Mouse (Mus musculus): ENCODE data around the gene Ribc1.
A peak's percentile ranks its signal among the peaks of the same experiment; 100 is the strongest.

Ribc1 gene

DNA sequence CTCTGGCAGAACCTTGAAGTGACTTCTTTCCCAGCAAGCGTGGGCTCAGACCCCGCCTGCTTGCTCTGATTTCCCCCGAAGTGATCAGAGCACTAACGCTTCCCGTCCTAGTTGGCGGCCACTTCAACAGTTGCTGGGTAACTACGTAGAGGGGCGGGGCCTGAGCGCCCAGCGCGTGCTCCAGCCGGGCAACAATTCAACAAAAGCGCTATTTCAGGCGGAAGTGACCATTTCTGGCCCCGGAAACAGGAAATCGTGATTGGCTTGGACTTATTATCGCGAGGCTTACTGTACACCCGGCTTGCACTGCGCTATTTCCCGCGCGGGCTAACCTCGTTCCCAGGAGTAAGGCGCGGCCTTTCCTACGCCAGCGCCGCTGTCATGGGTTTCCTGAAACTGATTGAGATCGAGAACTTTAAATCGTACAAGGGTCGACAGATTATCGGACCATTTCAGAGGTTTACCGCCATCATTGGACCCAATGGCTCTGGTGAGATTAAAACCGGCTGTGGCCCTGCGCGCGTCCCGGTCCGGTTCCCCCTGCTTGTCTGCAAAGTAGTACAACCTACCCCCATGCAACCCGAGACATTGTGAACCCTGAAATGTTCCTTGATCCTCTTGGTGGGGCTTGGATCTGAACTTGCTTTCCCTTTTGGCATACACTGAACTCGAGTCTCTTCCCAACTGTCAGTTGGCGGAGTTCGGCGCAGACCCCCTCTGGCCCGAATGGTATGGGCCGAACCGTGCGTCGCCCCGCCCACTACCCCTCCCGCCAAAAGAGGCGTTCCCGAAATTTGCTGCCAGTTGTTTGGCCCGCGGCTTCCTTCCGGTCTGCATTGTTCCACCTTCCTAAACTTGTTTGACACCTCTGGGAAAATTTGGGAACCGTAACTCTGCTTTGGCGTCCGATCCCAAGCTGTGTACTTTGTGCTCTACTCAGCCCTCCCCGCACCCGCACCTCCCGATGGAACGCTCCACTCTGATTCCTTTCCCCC is at the start of gene Ribc1, which contains the start of gene Smc1a:
Gene Ribc1, minus strand, starts transcription at position 145 of the 995 bp plus-strand sequence.
Gene Smc1a, plus strand, starts transcription at position 278 of the 995 bp plus-strand sequence.
- peak; percentile 72 to 89 for DNase-seq (ENCODE audit: low spot score in 2 of 2)

DNA sequence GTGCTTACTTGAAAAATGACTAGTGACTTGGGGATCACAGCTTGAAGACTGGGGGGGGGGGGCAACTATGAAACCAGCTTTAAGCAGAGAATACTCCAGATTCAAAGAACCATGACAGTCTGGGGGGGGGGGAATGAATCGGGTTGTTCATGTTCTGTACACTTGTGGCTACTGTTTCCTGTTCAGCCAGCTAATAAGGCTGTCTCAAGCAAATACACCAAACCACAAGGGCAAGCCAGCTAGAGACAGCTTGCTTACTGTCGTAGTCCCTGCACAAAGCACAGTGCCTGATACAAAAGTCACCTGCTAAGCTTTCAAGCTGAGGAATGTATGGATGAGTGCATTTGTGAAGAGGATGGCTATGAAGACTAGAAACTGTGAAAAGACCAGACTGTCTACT is 49.6 kb upstream of the Ribc1 start:
- DNase-seq (ENCODE audit: low spot score in 2 of 2), result no peak

DNA sequence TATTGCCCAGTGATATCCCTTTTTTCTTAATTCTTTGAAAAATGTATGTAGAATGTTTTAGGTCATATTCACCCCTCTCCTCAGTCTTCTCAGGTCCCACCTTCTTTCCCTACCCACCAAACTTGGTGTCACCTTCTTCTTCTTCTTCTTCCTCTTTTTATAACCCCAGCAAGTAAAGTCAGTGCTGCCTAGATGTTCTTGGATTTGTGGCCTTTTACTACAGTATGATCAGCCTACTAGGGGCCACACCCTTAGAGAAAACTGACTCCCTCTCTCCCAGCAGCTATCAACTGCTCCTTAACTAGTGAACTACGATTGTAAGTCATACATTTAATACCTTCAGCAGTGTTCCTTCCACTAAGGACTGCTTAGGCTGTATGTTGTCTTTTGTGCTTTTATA is 38.0 kb upstream of the Ribc1 start:
- DNase-seq (ENCODE audit: low spot score in 2 of 2), result no peak

GRCm38 (mm10) chrX:152052546-152052945 is 36.5 kb upstream of the Ribc1 start:
- DNase-seq (ENCODE audit: low spot score in 2 of 2), result no peak

DNA sequence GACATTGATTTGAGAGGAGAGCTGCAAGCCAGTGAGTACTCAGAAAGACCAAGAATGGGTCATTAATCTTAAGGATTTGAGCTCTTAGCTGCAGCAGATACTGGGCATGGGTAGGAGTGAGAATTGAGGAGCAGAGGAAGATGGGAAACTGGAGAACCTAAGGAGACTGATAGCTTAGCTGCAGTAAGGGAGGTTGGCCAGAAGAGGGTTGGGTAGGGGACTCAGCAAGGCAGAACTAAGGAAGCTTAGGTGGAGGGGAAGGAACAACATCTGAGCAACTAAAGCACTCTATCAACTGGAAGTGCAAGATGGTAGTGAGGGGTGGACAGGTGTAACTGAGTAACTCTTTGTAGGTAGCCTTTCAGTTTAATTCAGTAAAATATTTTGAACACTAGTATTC is 31.1 kb upstream of the Ribc1 start:
- no peak for DNase-seq (ENCODE audit: low spot score in 2 of 2)

DNA sequence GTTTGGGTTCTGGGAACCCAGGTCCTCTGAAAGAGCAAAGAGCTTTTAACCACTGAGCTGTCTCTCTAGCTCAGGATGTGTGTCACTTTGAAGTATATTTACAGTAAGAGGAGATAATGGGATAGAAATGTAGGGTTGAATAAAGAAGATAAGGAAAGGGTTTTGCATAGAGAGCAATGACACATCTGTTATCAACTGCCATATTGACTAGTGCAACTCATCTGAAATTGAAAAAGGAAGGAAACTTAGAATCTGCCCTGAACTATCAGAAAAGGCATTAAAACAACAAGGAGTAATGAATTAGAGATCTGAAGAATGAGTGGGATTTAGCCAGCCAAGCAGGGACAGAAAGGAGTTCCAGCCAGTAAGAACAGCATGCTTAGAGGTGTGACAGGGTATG is 23.8 kb upstream of the Ribc1 start:
- no peak for DNase-seq (ENCODE audit: low spot score in 2 of 2)

DNA sequence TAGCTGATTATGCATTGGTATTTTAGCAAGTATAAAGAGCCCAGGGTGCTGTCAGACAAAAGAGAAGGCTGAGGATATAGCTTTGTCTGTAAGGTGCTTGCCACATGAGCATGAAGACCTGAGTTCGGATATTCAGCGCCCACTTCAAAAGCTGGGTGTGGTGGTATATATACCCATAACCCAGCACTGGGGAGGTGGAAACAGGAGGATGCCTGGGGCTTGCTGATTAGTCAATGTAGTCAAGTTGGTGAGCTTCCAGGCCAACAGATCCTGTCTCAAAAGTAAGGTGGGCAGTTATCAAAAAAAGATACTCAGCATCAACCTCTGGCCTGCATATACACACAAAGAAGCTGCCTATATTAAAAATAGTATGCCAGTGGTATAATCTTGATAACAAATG is 3.2 kb upstream of the Ribc1 start:
- peak in 1 of 2 experiments; percentile 23 for DNase-seq (ENCODE audit: low spot score in 2 of 2)

DNA sequence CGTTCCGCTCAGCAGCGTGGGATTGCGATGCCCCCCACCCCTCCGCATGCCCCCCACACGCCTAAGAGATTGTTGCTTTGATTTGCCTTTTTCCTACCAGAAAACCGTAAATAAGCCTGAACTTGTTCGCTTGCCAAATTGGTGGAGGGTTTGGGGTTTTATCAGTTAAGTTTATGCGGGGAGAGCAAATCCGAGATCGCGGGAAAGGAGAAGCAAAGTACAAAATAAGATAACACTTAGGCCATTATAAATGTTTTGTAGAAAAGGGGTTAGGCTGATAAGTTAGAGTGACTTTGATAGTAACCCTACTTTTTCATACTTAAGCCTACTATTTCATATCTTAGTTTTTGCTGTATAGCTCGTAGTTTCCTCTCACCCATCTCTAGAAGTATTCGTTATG is 1.1 kb upstream of the Ribc1 start:
- DNase-seq (ENCODE audit: low spot score in 2 of 2), result no peak

GRCm38 (mm10) chrX:152015752-152016150 is 344 bp downstream of the Ribc1 start:
- DNase-seq (ENCODE audit: low spot score in 2 of 2), result no peak

- no peak for DNase-seq (ENCODE audit: low spot score in 2 of 2)
Measured at GRCm38 (mm10) chrX:152007863-152008262, 8.2 kb downstream of the Ribc1 start.

DNA sequence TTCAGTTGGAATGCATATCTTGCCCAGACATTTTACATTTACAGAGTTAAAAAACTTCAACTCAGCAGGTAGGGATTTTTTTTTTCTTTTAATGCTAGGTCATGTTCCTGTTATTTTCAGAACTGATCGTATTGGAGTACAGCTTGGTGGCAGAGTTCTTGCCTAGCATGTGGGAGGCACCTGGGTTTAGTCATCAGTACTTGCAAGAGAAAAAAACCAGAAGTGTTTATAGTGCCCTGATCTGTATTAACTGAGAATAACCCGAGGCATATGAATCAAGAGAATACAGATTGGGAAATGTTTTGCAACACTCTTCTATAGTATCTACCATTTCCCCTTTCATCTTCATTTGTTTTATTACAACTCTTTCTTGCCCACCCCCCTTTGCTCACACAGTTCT is 13.2 kb downstream of the Ribc1 start:
- no peak for DNase-seq (ENCODE audit: low spot score in 2 of 2)

- peak; percentile 46 to 87 for DNase-seq (ENCODE audit: low spot score in 2 of 2)
Measured at GRCm38 (mm10) chrX:152001737-152002710, 14.1 kb downstream of the Ribc1 start, which contains the start of gene Hsd17b10. Gene Hsd17b10, plus strand, starts transcription at chrX:152001845.

- DNase-seq (ENCODE audit: low spot score in 2 of 2), result no peak
Measured at GRCm38 (mm10) chrX:152001182-152001684, 14.9 kb downstream of the Ribc1 start.

DNA sequence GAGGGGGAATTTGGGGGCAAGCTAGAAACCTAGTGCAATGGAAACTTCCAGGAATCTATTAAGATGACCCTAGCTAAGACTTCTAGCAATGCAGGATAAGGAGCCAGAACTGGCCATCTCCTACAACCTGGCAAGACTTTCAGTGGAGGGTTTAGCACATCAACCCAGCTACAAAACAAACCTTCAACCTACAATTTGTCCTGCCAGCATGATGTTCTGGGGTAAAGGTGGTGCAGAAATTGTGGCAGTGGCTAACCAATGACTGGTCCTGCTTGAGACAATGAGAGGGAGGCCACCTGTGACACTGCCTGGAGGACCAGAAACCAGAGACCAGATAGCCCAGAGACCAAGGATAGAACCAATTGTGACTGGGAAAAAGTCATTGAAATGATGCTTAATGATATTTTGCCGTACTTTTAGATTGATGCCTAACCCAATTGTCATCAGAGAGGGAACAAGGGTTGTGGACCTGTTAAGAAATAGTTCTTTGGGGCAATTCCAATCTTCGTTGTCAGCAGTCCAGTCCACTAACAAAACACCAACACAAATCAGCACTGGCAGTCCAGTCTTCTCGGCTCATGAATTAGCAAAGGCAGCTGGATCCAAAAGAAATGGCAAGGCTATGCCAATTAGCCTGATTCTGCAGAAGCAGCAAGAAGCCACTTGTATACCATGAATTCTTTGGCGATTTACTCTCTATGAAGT is 16.9 kb downstream of the Ribc1 start:
- no peak for DNase-seq (ENCODE audit: low spot score in 2 of 2)

All from spleen, postnatal 10 days (tissue).